Mouse (Mus musculus) myocyte (in vitro differentiated cells): ENCODE data around the gene Arhgef3. TPM values are rescaled to one million over a fixed set of nuclear protein-coding genes. Genes with fewer than 3 reads are reported as not detected.

Source experiments
- H3K27me3 ChIP-seq: one replicate; pipeline ENCODE4 v1.6.1; 2011; ENCODE audit not compliant: control insufficient read depth, insufficient read depth, insufficient read length
- H3K36me3 ChIP-seq: one replicate; pipeline ENCODE4 v1.6.1; 2011; ENCODE audit not compliant: control insufficient read depth, insufficient read depth
- H3K4me2 ChIP-seq: one replicate; pipeline ENCODE4 v1.6.1; 2011; ENCODE audit warnings: low read depth, control low read depth
- H3K4me3 ChIP-seq: one replicate; pipeline ENCODE4 v1.5.1; 2011; ENCODE audit warnings: mild to moderate bottlenecking, control low read depth, moderate library complexity
- H3K79me2 ChIP-seq: one replicate; pipeline ENCODE4 v1.6.1; 2011; ENCODE audit not compliant: control insufficient read depth, insufficient read depth
- H3ac ChIP-seq: one replicate; pipeline ENCODE4 v1.6.1; 2011; ENCODE audit not compliant: control insufficient read depth, insufficient read length
- CEBPB ChIP-seq: IDR thresholded peaks from 2 replicates; pipeline ENCODE4 v1.6.1; 2011; ENCODE audit warnings: mild to moderate bottlenecking, moderate library complexity; ENCODE audit not compliant: poor library complexity, insufficient read depth, severe bottlenecking
- MAX ChIP-seq: IDR thresholded peaks from one replicate; pipeline ENCODE4 v1.6.1; 2011; ENCODE audit warnings: low read depth, mild to moderate bottlenecking, control low read depth
- MYOD1 ChIP-seq, 3 experiments: IDR thresholded peaks; one replicate each; pipeline ENCODE4 v1.6.1; 2011; ENCODE audit warnings: control low read depth in 2 of 3, low read depth in 2 of 3, mild to moderate bottlenecking in 2 of 3, moderate library complexity in 1 of 3; ENCODE audit not compliant: insufficient read length in 2 of 3, control insufficient read depth in 1 of 3
- MYOG ChIP-seq, 3 experiments: IDR thresholded peaks; one replicate each; pipeline ENCODE4 v1.6.1; 2011; ENCODE audit warnings: control low read depth in 2 of 3, low read depth in 2 of 3, mild to moderate bottlenecking in 2 of 3; ENCODE audit not compliant: insufficient read length in 2 of 3, control insufficient read depth in 1 of 3, insufficient read depth in 1 of 3
- POLR2A ChIP-seq: IDR thresholded peaks from one replicate; pipeline ENCODE4 v1.6.1; 2011; ENCODE audit warnings: low read depth, mild to moderate bottlenecking, control low read depth, moderate library complexity; ENCODE audit not compliant: insufficient read length
- POLR2AphosphoS2 ChIP-seq: IDR thresholded peaks from one replicate; pipeline ENCODE4 v1.6.1; 2011; ENCODE audit warnings: low read depth, control low read depth; ENCODE audit not compliant: insufficient read length
- REST ChIP-seq: IDR thresholded peaks from one replicate; pipeline ENCODE4 v1.6.1; 2011; ENCODE audit warnings: mild to moderate bottlenecking, control low read depth, moderate library complexity; ENCODE audit not compliant: insufficient read depth, insufficient read length
- SRF ChIP-seq: IDR thresholded peaks from one replicate; pipeline ENCODE4 v1.6.1; 2011; ENCODE audit warnings: low read depth; ENCODE audit not compliant: control insufficient read depth, insufficient read length
- TCF12 ChIP-seq: IDR thresholded peaks from one replicate; pipeline ENCODE4 v1.6.1; 2011; ENCODE audit warnings: mild to moderate bottlenecking, control low read depth; ENCODE audit not compliant: poor library complexity, insufficient read depth, severe bottlenecking
- TCF3 ChIP-seq: IDR thresholded peaks from one replicate; pipeline ENCODE4 v1.6.1; 2011; ENCODE audit warnings: low read depth, control low read depth; ENCODE audit not compliant: insufficient read length
- USF1 ChIP-seq: IDR thresholded peaks from one replicate; pipeline ENCODE4 v1.6.1; 2011; ENCODE audit warnings: low read depth, mild to moderate bottlenecking, control low read depth, moderate library complexity
- polyA plus RNA-seq: library from polyadenylated mRNA; unstranded; fragments of >200 nt; fragmentation: generic; extraction: Trizol; gene quantifications from one replicate; pipeline ENCODE4 v1.2.1, GENCODE M21; 2012; ENCODE audit warnings: missing spikeins

The Arhgef3 gene
- polyA plus RNA-seq, 1 experiment: 6.6 TPM

DNA sequence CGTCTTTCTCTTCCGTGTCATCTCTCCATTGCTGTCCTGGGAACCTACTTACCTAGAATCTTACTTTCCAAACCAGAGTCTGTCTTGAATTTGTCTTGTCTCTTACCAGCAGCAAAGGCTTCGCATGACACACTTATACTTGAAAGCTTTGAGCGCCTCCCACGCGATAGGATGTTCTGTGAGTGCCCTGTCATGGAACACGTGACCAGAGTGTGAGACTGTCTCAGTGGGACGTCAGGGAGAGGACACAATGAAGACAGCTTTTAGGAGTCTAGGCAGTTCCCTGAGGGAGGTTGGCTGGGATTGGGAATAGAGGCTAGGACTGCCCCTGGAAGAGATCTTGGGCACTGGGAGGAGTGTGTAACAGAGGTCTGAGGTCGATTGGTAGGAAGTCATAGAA is 18.6 kb upstream of the Arhgef3 start:
- Histone ChIP-seq H3K4me3 (no peak overlapping the region), H3K79me2 (no peaks in the 10 kb centered on the region)

DNA sequence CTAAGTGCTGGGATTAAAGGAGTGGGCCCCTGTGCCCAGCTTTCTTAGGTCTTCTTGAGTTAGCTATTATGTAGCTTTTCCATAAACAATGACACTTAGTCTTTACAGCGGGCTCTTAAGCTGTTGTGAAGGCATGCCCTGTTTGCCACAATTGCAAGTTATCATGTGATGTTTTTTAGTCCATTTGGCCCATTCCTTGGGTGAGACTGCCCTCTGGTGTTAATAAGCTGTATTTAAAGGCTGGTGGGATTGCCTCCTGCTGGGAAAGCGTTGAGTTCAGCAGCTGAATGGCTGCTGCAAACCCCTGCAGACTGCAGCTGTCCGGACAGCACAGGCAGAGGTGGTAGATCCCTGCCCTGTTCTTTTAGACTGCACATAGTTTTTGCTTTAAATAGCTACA is 17.9 kb upstream of the Arhgef3 start:
- Histone ChIP-seq H3K4me2 (no peak overlapping the region), H3K79me2 (no peaks in the 10 kb centered on the region), H3ac (no peak overlapping the region), H3K36me3 (no peaks in the 10 kb centered on the region), H3K27me3 (no peaks in the 10 kb centered on the region), H3K4me3 (no peak overlapping the region)
- peak in 1 of 3 experiments; percentile 25 for TF ChIP-seq MYOG (IDR thresholded peaks at IDR 0.05; ENCODE audit: control insufficient read depth in 1 of 3, insufficient read depth in 1 of 3, insufficient read length in 2 of 3, low read depth in 2 of 3)
- TF ChIP-seq USF1: peak; percentile 51
- peak in 2 of 3 experiments; percentile 40 to 56 for TF ChIP-seq MYOD1 (IDR thresholded peaks at IDR 0.05; ENCODE audit: control insufficient read depth in 1 of 3, insufficient read length in 2 of 3, low read depth in 2 of 3)
- TF ChIP-seq MAX: no peak
- TF ChIP-seq REST: no peak

More for the DNA sequence above, 18.6 kb upstream of the Arhgef3 start:
- H3ac ChIP-seq: no peak overlapping the region
- no peak overlapping the region for H3K4me2 ChIP-seq
- no peaks in the 10 kb centered on the region for H3K36me3 ChIP-seq
- TF ChIP-seq SRF (no peak), TCF3 (no peak), MAX (no peak), REST (no peak)
- H3K27me3 ChIP-seq: no peaks in the 10 kb centered on the region

DNA sequence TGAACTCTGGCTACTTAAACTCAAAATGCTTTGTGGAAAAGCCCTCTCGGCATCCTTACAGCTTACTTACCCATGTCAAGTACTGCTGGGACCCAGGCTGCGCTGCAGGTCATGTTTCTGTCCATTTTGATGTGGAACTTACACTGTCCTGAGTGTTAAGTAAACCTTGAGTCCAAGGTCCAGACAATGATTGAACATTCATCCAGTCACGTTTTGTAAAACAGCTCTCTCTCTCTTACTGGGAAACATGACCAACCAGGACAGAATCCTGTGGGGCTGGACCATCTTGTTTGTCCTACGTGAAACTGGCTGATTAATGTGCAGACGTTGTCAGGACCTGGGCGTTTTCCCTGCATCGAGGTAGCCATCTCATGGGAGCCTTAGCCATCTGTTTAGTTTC is 13.0 kb upstream of the Arhgef3 start:
- Histone ChIP-seq H3K36me3 (no peaks in the 10 kb centered on the region), H3K4me3 (no peak overlapping the region), H3K27me3 (no peaks in the 10 kb centered on the region), H3K79me2 (no peaks in the 10 kb centered on the region), H3K4me2 (no peak overlapping the region), H3ac (no peak overlapping the region)
- TF ChIP-seq POLR2AphosphoS2: no peak
- TF ChIP-seq MYOG (IDR thresholded peaks at IDR 0.05; ENCODE audit: control insufficient read depth in 1 of 3, insufficient read depth in 1 of 3, insufficient read length in 2 of 3, low read depth in 2 of 3): no peak
- TF ChIP-seq POLR2A: no peak
- no peak for TF ChIP-seq REST
- no peak for TF ChIP-seq USF1
- no peak for TF ChIP-seq MAX
- TF ChIP-seq TCF12: no peak
- no peak for TF ChIP-seq TCF3
- no peak for TF ChIP-seq SRF
- TF ChIP-seq MYOD1 (IDR thresholded peaks at IDR 0.05; ENCODE audit: control insufficient read depth in 1 of 3, insufficient read length in 2 of 3, low read depth in 2 of 3): no peak

DNA sequence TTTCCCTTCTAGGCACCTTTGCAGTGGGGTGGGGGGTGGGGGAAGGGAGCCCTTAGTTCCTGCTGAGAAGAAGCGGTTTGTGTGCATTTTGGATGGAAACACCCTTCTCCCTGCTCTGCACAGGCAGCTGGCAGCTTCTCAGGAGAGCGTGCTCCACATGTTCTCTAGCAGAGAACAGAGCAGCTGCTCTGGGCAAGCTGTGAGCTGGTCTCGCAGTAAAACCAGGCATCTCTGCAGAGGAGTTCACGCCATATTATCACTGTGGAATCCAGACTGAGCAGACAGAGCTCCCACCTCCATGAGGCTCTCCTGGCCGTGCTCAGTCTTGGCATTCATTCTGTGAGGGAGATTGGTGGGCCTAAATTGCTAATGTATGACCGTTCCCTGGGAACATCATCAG is 12.0 kb upstream of the Arhgef3 start:
- no peaks in the 10 kb centered on the region for H3K36me3 ChIP-seq
- no peaks in the 10 kb centered on the region for H3K27me3 ChIP-seq
- H3ac ChIP-seq: no peak overlapping the region
- no peaks in the 10 kb centered on the region for H3K79me2 ChIP-seq
- TF ChIP-seq USF1 (no peak), CEBPB (no peak), SRF (no peak), MYOG (IDR thresholded peaks at IDR 0.05; ENCODE audit: control insufficient read depth in 1 of 3, insufficient read depth in 1 of 3, insufficient read length in 2 of 3, low read depth in 2 of 3) (peak in 1 of 3 experiments; percentile 76), TCF12 (no peak), MYOD1 (IDR thresholded peaks at IDR 0.05; ENCODE audit: control insufficient read depth in 1 of 3, insufficient read length in 2 of 3, low read depth in 2 of 3) (peak in 2 of 3 experiments; percentile 39 to 50)
- no peak overlapping the region for H3K4me2 ChIP-seq
- H3K4me3 ChIP-seq: no peak overlapping the region

DNA sequence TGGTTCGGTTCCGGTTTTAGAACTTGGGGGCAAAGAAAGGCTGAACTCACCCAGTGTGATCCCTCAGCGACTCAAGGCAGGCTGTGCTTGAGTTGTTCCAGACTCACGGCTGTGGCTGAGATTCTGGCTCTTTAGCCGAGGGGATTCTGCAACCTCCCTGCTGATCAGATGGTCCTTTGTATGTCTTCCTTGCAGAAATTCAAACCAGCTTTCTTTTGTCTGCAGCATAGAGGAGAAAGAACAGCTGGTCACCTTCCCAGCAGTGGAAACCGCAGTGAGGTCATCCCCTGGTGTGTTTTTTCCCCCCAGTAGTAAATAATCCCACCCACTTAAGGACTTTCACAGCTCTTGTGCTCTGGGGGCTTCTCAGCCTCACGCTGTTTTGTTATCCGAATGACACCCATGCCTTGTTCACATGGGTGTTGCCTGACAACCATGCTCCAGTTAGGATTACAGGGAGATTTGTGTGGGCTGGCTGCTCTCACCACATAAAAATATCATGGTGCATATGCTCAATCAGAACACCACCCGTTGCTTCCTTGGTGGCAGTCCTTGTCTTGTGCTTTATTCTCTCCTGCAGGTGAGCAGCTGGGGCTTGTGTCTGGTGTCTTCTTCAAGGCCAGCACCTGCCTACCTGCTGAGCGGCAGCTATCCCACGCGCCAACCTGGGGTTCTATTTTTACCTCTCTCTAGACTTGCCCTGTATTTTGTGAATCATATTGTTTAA is 8.8 kb upstream of the Arhgef3 start:
- no peak overlapping the region for H3K4me3 ChIP-seq
- no peaks in the 10 kb centered on the region for H3K36me3 ChIP-seq
- peak overlapping the region; percentile 52 for H3K4me2 ChIP-seq
- no peak overlapping the region for H3ac ChIP-seq
- H3K79me2 ChIP-seq: no peaks in the 10 kb centered on the region
- TF ChIP-seq CEBPB: no peak
- peak in 2 of 3 experiments; percentile 76 to 77 for TF ChIP-seq MYOD1 (IDR thresholded peaks at IDR 0.05; ENCODE audit: control insufficient read depth in 1 of 3, insufficient read length in 2 of 3, low read depth in 2 of 3)
- no peaks in the 10 kb centered on the region for H3K27me3 ChIP-seq
